Mouse (Mus musculus) layer of hippocampus, adult 2 months (tissue): ENCODE data around the gene Odf2l. TPM values are rescaled to one million over a fixed set of nuclear protein-coding genes. Genes with fewer than 3 reads are reported as not detected.

Source experiments
- DNase-seq, 2 experiments: peaks; one replicate each; pipeline ENCODE4 v3.0.0; 2022; ENCODE audit warnings: low spot score in 2 of 2
- H3K27ac ChIP-seq: fragments of 200-600 bp; 2 replicates; pipeline ENCODE4 v1.8.1; 2022
- H3K4me3 ChIP-seq: fragments of 200-600 bp; 2 replicates; pipeline ENCODE4 v1.8.1; 2022; ENCODE audit warnings: mild to moderate bottlenecking
- CTCF ChIP-seq: fragments of 200-600 bp; conservative IDR thresholded peaks from 2 replicates; pipeline ENCODE4 v1.8.1; 2022; ENCODE audit warnings: antibody characterized with exemption, mild to moderate bottlenecking, moderate library complexity
- total RNA-seq, 2 experiments: library from RNA; stranded (reverse); gene quantifications; 2 replicates each; pipeline ENCODE4 v1.2.3; 2021

The Odf2l gene
- total RNA-seq, 2 experiments from 2014 or later, result 18.0 to 25.9 TPM

DNA sequence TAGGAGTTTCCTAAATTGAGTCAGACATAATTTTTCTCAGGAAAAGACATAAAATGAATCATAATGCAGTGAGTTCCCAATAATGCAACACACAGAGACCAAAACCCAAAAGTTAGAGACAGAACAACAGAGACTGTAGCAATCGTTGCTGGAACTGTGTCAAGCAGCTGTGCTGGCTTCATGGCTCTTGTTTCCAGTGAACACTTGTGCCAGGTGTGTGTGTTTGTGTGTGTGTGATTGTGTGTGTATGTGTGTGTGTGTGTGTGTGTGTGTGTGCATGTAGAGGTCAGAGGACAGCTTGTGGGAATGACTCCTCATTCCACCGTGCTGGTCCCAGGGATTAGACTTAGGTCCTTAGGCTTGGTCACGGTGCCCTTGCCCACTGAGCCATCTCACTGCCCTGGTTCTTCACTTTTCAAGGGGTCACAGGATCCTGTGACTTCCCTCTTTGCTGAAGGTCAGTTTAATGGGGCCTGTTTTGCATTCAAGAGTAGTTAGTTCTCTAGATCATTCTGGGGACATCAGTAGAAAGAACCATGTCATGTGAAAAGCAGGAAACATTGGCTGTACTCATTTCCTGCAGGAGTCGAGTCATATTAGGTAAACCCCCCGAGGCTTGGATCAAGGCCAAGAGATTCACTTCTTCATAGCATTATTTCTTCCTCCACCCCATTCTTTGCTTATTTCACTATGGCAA lies 13.2 kb upstream of the Odf2l start:
- H3K4me3 ChIP-seq, result no peak overlapping the region
- no peak for DNase-seq
- H3K27ac ChIP-seq, result no peak overlapping the region
- no peak for TF ChIP-seq CTCF

DNA sequence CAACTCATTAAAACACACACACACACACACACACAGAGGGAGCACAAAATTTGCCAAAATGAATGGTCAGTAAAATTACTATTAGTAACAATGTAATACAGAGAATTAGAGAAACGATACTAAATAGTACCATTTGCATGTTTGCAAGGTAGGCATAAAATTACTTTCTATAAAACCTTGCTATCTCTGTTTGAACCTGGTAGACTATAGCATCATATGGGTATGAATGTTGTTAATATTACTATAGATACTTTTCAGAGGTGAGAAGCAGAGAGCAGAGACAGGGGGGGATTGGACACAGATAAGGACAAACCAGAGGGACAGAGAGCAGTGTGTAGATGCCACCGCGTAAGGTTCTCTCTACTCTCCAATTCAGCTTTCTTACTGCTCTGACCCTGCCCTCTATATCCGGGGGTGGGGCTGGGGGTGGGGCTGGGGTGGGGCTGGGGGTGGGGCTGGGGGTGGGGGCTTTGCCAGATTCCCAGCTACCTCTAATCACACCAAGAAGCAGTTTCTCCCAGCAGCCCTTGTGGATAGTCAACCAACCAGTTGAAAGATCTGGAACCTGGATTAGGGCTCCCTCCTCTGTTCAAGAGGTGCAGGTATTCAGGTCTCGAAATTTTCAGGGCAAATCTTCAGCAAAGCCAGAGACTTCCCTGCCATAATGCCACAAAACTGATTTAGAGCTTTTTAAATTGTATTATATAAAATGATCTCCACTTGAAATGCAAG lies 12.4 kb upstream of the Odf2l start:
- no peak for DNase-seq
- Histone ChIP-seq H3K27ac (no peak overlapping the region), H3K4me3 (no peak overlapping the region)
- TF ChIP-seq CTCF, result peak; percentile 41

DNA sequence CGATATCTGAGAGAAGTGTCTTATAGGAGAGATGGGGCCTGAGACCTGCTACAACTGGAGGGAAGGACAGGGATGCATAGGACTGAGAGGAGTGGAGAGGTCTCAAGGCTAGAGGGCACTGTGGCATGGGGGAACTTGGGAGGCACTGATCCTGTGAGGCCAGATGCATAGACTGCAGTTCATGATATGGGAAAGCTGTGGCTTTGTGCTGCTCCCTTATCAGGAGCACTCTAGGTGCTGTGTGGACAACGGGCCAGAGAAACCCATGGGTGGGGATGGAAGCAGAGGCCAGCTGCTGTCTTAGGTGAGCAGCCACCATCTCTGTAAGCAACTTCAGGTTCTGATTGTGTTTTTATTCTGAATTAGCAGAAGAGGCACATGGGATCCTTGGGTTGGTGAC lies 3.2 kb upstream of the Odf2l start:
- Histone ChIP-seq H3K27ac (no peak overlapping the region), H3K4me3 (no peak overlapping the region)
- DNase-seq, result no peak
- TF ChIP-seq CTCF, result no peak

DNA sequence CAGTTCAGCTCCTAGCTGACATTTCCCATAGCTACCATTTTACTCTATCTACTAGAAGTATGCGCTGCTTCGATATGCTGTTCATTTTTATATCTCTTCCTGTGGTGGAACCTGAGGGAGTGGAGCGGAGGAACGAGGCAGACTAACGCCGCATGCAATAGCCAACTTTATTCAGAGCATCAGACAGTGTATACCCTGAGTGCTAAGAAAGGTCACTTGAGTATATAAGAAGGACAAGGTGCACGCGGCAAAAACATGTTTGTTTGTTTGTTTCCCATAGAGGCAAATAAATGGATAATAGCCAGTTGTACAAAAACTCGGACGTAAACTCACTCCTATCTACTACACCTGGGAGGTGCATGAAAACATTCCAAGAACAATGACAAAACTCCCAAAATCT lies 751 bp upstream of the Odf2l start:
- TF ChIP-seq CTCF, result no peak
- H3K4me3 ChIP-seq, result peak overlapping the region; percentile 91
- peak overlapping the region; percentile 99 for H3K27ac ChIP-seq
- DNase-seq, result no peak

DNA sequence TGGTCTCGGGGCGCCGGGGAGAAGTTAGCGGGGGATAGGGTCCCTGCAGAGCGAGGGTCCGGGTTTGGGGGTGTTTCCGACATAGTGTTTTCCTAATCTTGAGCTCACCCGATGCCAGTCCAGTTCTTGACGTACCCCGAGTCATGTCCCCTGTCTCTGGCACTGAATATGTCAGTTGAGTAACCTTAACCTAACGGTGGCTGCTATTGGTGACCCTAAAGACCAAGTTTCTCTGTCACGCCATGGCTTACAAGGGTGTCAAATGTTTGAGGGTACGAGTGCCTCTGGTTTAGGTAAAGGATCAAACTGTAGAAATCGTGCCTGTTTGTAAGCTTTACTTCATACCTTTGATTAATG lies 592 bp downstream of the Odf2l start:
- no peak for TF ChIP-seq CTCF
- Histone ChIP-seq H3K27ac (peak overlapping the region; percentile 99), H3K4me3 (peak overlapping the region; percentile 91)
- DNase-seq, result no peak

DNA sequence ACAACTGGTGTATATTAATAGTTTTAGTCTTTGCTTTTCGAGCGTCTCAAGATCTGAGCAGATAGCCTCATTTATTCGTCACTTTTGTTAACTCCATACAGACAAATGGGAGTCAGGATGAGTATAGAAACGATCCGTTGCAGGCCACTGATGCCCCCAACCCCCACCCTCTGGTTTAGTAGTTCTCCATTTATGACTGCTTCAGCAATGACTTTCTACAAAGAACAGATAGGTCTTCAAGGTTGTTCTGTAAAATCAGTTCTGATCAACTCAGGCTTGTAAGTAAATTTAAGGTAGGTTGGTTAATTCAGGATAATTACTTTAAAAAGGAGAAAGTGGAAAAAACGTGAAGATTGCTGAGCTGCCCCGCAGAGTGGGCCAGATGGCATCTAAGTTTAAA lies 1.0 kb downstream of the Odf2l start:
- TF ChIP-seq CTCF, result no peak
- H3K27ac ChIP-seq, result peak overlapping the region; percentile 99
- no peak for DNase-seq
- peak overlapping the region; percentile 91 for H3K4me3 ChIP-seq

DNA sequence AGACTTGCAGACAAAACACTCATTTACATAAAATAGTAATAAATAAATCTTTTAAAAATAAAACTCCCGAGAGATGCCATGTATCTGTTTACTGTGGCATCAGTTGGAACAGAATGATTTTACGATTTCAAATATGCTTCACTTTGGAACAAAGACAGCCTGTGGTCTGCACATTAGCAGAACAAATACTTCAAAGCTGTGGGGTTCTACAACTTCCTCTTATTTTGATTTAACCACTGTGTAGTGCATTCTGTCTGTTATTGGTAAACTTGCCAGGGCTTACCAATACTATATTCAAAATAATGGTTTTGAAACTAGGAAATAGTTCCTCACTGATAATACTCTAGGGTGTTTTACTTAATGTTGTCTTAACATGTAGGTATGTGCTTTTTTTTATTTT lies 8.2 kb downstream of the Odf2l start:
- no peak for DNase-seq
- TF ChIP-seq CTCF, result no peak
- Histone ChIP-seq H3K4me3 (no peak overlapping the region), H3K27ac (no peak overlapping the region)

DNA sequence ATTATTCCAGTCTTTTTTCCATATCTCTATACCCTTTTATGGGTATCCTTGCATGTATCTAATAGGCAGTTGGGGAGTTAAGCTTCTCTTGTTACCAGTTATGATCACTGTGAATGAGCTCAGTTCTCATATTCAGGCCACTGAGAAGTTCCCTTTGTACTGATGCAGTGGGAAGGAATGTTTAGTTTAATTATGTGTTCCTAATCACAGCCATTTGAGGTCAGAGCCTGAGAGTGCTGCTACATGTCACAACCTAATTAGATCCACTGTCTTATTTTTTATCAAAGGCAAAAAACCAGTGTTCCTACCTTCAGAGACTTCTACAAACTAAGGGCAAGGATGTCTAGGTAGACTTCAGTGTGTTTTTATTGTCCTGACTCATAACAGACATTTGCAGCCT lies 11.0 kb downstream of the Odf2l start:
- Histone ChIP-seq H3K4me3 (no peak overlapping the region), H3K27ac (no peak overlapping the region)
- no peak for DNase-seq
- no peak for TF ChIP-seq CTCF

DNA sequence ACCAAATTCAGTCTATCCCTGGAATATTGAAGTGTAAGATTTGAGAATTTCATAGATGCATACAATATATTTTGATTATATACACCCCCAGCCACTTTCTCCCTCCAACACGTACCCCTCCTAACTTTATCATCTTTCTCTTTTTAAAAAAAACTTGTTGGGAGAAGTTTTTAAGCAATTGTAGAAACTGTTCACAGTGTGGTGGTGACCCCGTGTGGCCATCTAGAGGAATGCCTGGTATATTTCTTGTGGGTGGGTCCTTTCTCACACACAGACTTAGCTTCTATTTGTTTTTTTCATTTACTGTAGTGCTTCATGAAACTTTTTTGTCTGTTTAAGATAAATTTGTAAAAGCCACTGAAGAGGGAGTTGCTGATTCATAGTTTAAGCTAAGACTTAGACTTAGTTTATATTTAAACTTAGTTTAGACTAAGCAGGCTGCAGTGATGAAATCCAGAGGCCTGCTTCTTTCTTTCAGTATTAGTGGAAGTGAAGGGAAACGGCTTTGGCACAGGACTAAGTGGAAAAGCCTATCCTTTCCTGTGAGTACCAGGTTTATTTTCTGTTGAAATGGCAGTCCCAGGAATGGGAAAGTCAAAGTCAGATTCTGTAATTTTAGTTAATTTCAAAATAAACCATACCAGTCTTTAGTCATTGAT lies 13.0 kb downstream of the Odf2l start:
- Histone ChIP-seq H3K4me3 (no peak overlapping the region), H3K27ac (no peak overlapping the region)
- TF ChIP-seq CTCF, result peak; percentile 92
- peak in 1 of 2 experiments; percentile 35 for DNase-seq

DNA sequence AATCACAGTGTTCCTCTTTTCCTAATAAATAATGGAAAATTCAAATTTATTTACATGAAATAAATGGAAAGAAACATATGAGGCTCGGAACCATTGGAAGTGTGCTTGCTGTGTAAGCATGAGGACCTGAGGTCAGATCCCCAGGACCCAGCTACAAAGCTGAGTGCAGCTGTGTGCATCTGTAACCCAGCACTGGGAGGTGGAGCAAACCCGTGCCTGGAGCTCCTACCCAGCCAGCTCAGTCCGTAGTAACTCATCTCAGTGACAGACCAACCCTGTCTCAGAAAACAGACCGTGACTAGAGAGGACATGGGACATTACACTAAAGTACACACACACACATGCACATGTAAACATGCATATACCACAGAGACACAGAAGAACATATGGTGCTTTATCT lies 21.8 kb downstream of the Odf2l start:
- no peak overlapping the region for H3K4me3 ChIP-seq
- no peak overlapping the region for H3K27ac ChIP-seq
- no peak for TF ChIP-seq CTCF
- no peak for DNase-seq

DNA sequence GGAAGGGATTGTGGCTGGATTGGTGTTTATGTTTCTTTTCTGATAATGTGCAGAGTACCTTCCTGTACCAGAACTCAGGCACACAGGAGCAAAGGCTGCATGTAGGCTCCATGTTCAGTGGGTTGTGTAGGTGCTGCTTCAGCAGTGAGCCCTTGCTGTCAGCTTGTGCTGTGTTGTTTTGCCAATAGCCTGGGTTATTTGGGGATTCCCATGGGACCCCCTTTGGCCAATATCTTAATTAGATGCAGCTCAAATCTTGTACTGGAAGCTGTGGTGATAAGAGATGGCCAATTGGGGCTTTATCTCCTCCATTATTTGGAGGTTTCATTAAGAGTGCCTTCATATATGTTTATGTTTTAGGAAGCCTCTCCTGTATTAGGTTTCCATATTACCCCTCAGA lies 24.5 kb downstream of the Odf2l start:
- no peak overlapping the region for H3K4me3 ChIP-seq
- no peak overlapping the region for H3K27ac ChIP-seq
- TF ChIP-seq CTCF, result no peak
- no peak for DNase-seq

DNA sequence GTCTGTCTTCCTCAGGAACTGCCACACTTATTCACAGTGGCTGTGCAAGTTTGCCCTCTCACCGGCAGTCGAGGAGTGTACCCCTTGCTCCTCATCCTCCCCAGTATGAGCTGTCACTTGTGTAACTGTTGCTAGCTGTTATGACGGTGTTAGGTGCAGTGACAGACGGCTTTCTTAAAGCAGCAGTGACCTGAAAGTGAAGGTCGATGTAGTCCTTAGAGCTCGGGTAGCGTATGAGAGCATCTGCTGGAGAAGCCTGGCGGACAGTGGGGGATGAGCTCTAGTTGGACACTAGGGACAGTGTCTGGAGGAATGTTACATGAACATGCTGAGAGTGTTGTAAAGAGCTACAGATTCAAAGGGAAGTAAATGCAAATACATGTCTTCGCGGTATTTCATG lies 25.5 kb downstream of the Odf2l start:
- Histone ChIP-seq H3K27ac (no peak overlapping the region), H3K4me3 (no peak overlapping the region)
- no peak for TF ChIP-seq CTCF
- DNase-seq, result no peak

DNA sequence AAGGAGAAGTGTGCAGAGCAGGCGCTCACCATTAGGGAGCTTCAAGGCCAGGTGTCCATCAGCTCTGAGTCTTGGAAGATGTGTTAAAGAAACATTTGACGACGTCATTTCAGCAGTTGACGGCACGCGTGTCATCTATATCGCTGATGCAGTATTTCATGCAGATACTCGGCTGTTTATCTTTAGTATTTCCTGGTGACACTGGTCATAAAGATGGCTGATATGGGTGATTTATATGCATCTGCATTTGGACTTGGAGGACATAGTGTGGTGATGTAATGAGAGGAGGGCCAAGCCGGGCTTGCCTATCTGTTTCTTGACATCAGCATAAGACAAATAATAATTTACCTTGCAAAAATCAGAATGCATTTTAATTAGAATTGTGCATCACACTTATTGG lies 28.5 kb downstream of the Odf2l start:
- Histone ChIP-seq H3K4me3 (no peak overlapping the region), H3K27ac (no peak overlapping the region)
- no peak for DNase-seq
- TF ChIP-seq CTCF, result no peak

DNA sequence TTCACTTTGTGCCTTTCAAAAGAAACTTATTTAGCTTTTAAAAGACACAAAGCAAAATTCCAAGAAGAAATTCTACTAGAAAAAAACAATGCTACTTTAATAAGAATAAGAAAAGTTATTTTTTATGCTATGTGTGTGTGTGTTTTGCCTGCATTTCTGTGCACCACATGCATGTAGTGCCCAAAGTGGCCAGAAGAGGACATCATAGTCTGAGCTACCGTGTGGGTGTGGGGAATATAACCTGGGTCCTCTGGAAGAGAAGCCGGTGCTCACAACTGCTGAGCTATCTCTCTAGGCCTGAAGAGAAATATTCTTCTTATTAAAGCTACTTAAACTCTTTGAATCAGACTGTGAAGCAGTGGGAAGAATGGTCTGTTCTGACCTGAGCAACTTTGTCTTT lies 29.1 kb downstream of the Odf2l start:
- peak; percentile 61 for TF ChIP-seq CTCF
- DNase-seq, result no peak
- no peak overlapping the region for H3K27ac ChIP-seq
- H3K4me3 ChIP-seq, result no peak overlapping the region
